Mouse (Mus musculus): Measurements from ENCODE around the gene Polg. TPM values are rescaled to one million over a fixed set of nuclear protein-coding genes. Genes with fewer than 3 reads are reported as not detected.

Polg gene
- polyA plus RNA-seq, 1 experiment from 2014 or later, result 24.2 TPM

DNA sequence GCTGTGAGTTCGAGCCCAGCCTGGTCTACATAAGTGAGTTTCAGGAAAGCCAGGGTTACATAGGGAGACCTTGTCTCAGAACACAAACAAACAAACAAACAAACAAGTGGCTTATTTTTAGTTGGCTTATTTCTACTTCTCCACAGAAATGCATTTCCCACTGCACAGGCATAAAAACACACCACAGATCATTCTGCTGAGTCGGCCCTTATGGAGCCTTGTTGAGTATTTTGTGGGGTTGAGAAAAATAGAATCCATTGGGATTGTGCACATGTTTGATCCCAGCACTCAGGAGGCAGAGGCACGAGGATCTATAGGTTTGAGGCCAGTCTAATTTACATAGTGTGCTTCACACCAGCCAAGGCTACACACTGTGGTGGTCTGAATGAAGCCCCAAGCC lies 65.9 kb downstream of the Polg start:
- Histone ChIP-seq H3K9me3 (ENCODE audit: control insufficient read depth, low read length) (no peaks in the 10 kb centered on the region), H3K4me2 (ENCODE audit: low read length) (no peak overlapping the region), H3K4me3 (ENCODE audit: low read length) (no peak overlapping the region), H3K4me1 (ENCODE audit: control insufficient read depth, insufficient read depth, low read depth, low read length) (no peaks in the 10 kb centered on the region), H3K36me3 (ENCODE audit: control insufficient read depth, insufficient read depth, low read length) (no peaks in the 10 kb centered on the region), H3K27ac (ENCODE audit: low read depth, low read length) (no peak overlapping the region), H3K9ac (ENCODE audit: low read depth, low read length) (no peak overlapping the region), H3K27me3 (replicated peaks; ENCODE audit: control insufficient read depth, insufficient read depth, low read length) (no peaks in the 10 kb centered on the region)
- no peak for ATAC-seq
- WGBS, result 85% methylated on average over 3 of the region's 3 CpGs

DNA sequence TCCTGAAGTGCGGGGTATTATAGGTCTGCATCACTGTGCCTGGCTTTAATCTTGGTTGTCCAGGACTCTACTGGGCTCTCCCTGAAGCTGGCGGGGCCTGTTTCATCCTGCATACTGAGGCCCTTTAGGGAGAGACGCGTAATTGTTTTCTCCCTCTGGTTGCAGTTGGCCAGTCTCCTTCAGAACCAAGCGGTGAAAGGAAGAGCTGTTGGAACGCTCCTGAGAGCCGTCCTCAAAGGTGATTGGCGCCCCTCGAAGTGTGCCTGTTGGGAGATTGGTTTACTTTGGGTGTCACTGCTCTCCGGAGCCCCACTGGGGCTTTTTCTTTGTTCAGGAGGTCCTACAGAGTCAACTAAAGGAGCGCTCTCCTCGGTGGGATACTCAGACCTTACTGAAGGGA lies 67.2 kb downstream of the Polg start:
- H3K27me3 ChIP-seq (replicated peaks; ENCODE audit: control insufficient read depth, insufficient read depth, low read length), result no peaks in the 10 kb centered on the region
- no peaks in the 10 kb centered on the region for H3K9me3 ChIP-seq (ENCODE audit: control insufficient read depth, low read length)
- ATAC-seq, result no peak
- H3K4me1 ChIP-seq (ENCODE audit: control insufficient read depth, insufficient read depth, low read depth, low read length), result no peaks in the 10 kb centered on the region
- H3K36me3 ChIP-seq (ENCODE audit: control insufficient read depth, insufficient read depth, low read length), result no peaks in the 10 kb centered on the region
- H3K9ac ChIP-seq (ENCODE audit: low read depth, low read length), result no peak overlapping the region
- no peak overlapping the region for H3K4me3 ChIP-seq (ENCODE audit: low read length)
- H3K27ac ChIP-seq (ENCODE audit: low read depth, low read length), result no peak overlapping the region
- H3K4me2 ChIP-seq (ENCODE audit: low read length), result no peak overlapping the region
- 75% methylated on average over 12 of the region's 12 CpGs for WGBS

DNA sequence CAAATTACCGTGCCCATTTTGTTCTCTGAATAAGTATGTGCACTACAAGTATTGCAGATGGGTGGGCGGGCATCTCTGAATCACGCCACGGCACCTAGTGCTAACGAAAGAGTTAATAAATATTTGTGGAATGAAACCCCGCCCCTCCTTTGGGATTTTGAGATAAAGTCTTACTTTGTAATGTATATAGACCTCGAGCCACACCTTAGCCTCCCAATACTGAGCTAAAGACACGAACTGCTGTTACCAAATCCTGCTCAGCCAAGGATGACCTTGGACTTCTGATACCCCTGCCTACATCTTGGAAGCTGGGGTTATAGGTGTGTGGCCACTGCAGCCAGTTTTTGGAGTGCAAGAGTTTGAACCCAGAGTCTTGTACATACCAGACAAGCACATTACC lies 67.7 kb downstream of the Polg start:
- H3K27ac ChIP-seq (ENCODE audit: low read depth, low read length), result no peak overlapping the region
- no peaks in the 10 kb centered on the region for H3K36me3 ChIP-seq (ENCODE audit: control insufficient read depth, insufficient read depth, low read length)
- no peak overlapping the region for H3K9ac ChIP-seq (ENCODE audit: low read depth, low read length)
- H3K4me1 ChIP-seq (ENCODE audit: control insufficient read depth, insufficient read depth, low read depth, low read length), result no peaks in the 10 kb centered on the region
- no peak for ATAC-seq
- H3K4me2 ChIP-seq (ENCODE audit: low read length), result no peak overlapping the region
- H3K9me3 ChIP-seq (ENCODE audit: control insufficient read depth, low read length), result no peaks in the 10 kb centered on the region
- no peak overlapping the region for H3K4me3 ChIP-seq (ENCODE audit: low read length)
- no peaks in the 10 kb centered on the region for H3K27me3 ChIP-seq (replicated peaks; ENCODE audit: control insufficient read depth, insufficient read depth, low read length)
- WGBS, result 90% methylated on average over 8 of the region's 8 CpGs

DNA sequence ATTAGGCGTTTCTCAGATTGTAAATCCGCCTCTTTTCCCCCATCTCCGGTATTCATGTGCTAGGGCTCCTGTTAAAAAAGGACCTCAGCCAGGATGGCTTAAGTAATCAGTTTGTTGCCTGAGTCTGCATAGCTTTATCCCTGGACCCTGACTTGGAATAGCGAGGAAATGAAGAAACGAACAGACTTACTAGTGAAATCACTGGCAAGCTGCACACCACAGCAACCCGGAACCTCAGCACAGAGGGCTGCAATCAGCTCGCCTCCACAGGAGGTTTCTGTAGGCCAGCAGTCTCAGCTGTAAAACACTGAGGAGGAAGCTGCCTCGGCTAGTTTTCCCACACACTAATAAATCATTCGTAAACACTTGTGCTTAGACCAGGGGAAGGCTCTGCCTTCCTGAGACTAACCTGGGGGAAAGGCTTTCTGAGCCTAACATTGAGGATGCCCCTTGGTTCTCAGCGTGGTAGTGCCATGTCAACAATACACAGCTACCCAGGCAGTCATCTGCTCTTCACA lies 68.7 kb downstream of the Polg start:
- no peaks in the 10 kb centered on the region for H3K9me3 ChIP-seq (ENCODE audit: control insufficient read depth, low read length)
- no peak overlapping the region for H3K9ac ChIP-seq (ENCODE audit: low read depth, low read length)
- H3K36me3 ChIP-seq (ENCODE audit: control insufficient read depth, insufficient read depth, low read length), result no peaks in the 10 kb centered on the region
- 75% methylated on average over 10 of the region's 10 CpGs for WGBS
- peaks cover under 1% of the 10 kb centered on the region; the same call in 1 of the 2 replicates for H3K4me1 ChIP-seq (ENCODE audit: control insufficient read depth, insufficient read depth, low read depth, low read length)
- no peak overlapping the region for H3K4me2 ChIP-seq (ENCODE audit: low read length)
- H3K27ac ChIP-seq (ENCODE audit: low read depth, low read length), result no peak overlapping the region
- no peaks in the 10 kb centered on the region for H3K27me3 ChIP-seq (replicated peaks; ENCODE audit: control insufficient read depth, insufficient read depth, low read length)
- ATAC-seq, result no peak
- no peak overlapping the region for H3K4me3 ChIP-seq (ENCODE audit: low read length)

Small RNA genes within 50 kb of the gene (microRNA-seq; reads per million reads assigned to microRNA genes)
- gene Mir9-3, result 515 reads per million, percentile 70 among the genes with 10 or more reads in this experiment

Other genes starting within 250 kb of the Polg start
- 16.3 and 21.4 TPM in 2 replicates for gene Abhd2, start 193.2 kb downstream of the Polg start, polyA plus RNA-seq (2015; fragmentation: Nextera tagmentation; extraction: Ambion mirVana)
- 28.2 and 29.2 TPM in 2 replicates for gene Rlbp1, start 79.3 kb downstream of the Polg start, polyA plus RNA-seq (2015; fragmentation: Nextera tagmentation; extraction: Ambion mirVana)
- gene Fanci, start 74.4 kb downstream of the Polg start, polyA plus RNA-seq (2015; fragmentation: Nextera tagmentation; extraction: Ambion mirVana), result 2.4 and 2.7 TPM in 2 replicates
- gene Rhcg, start 151.3 kb upstream of the Polg start, polyA plus RNA-seq (2015; fragmentation: Nextera tagmentation; extraction: Ambion mirVana), result 5.5 and 5.7 TPM in 2 replicates
- gene Ticrr, start 193.8 kb upstream of the Polg start, polyA plus RNA-seq (2015; fragmentation: Nextera tagmentation; extraction: Ambion mirVana), result 1.8 and 2.1 TPM in 2 replicates
- gene Kif7, start 249.4 kb upstream of the Polg start, polyA plus RNA-seq (2015; fragmentation: Nextera tagmentation; extraction: Ambion mirVana), result 1.6 and 1.7 TPM in 2 replicates

All from hindbrain, embryonic 16.5 days (tissue).